Mouse (Mus musculus): Measurements from ENCODE around the gene Map4k5. TPM values are rescaled to one million over a fixed set of nuclear protein-coding genes. Genes with fewer than 3 reads are reported as not detected.

The Map4k5 gene
- total RNA-seq (2021): 10 to 100 TPM; 31.3 to 39.8 TPM
- long read RNA-seq, experiment 1, partial matches to known transcripts: 10 of 22 reads
- long read RNA-seq, experiment 1, other reads (novel, unspliced or antisense): 12 of 22 reads
- long read RNA-seq, experiment 2, partial matches to known transcripts: 1 of 16 reads
- long read RNA-seq, experiment 2, other reads (novel, unspliced or antisense): 15 of 16 reads

GRCm38 (mm10) chr12:69892371-69893251, at the start of gene Map4k5, which contains the start of gene Atl1:
Map4k5 (minus strand) TSS chr12:69893200.
Atl1 (plus strand) TSS chr12:69892614.
- peak; percentile 94 for DNase-seq

DNA sequence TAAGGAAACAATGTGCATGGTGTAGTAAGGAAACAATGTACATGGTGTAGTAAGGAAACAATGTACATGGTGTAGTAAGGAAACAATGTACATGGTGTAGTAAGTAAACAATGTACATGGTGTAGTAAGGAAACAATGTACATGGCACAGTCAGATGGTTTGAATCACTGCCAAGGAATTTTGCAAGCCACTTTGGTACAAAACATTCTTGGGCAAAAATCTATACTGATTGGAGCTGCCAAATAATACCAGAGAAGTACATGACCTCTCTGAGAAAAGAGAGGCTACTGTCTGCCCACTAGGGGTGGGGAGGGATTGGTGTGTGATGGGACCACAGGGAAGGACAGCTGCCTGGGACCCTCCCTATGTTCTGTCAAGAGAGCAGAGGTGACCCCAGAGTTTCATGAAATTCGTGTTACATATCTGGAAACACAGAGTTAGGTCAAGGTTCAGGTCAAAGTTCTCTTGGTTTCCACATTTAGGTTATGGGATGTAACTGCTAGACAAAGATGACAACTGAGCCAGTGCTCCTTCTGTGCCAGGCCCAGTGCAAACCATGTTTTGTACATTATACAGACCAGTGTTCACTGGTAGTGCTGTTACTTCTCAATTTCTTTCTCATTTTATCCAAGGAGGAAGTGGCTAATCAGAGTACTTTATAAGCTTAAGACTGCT, 48.8 kb upstream of the Map4k5 start:
- DNase-seq: no peak

DNA sequence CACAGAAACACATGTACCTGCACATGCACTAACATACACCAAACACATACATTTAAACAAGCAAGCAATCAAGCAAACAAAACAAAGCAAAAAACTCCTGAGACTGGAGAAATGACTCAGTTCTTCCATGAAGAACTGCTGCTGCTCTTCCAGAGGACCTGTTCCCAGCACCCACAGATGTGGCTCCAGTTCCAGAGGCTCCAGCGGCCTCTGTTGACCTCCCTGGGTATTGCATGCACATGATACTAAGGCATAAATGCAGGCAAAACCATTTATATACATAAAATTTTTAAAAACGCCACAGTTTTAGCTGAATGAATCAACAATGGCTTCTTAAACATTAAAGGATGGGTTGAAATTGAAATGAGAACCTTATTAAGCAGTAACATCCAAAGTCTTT, 46.3 kb upstream of the Map4k5 start:
- DNase-seq: no peak

DNA sequence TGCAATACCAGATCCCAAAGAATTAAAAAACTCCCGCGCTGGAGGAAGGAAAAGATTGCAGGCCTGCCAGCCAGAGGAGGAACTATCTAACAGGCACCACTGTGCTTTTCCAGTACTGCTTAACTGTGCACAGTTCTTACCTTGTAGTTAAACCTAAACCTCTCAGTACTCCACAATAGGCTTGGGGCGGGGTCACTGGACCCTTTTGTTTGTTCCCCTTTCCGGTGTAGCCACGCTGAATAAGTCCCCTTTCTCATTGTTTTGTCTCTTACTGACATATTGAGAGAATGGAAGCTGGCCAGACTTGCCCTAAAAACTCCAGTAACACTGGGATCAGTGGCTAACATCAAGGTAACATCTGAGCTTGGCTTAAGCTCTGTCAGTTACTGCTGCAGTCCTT, 44.7 kb upstream of the Map4k5 start:
- no peak for DNase-seq

DNA sequence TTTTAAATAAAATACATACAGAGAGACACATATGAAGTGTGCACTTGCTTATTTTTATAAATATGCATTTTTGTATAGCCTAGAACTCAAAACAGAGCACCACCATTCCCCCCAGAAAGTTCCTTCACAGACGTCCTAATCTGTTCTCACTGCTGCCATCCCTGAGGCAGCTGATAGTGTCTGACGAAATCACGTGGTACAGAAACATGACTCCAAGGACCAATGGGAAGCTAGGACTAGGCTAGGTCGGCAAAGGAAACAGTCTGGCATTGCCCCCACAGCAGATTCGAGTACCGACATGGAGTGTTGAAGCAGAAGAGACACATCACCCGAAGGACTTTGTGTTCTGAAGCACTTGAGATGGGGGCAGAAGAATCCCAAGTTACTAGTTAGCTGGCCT, 33.7 kb upstream of the Map4k5 start:
- DNase-seq: no peak

DNA sequence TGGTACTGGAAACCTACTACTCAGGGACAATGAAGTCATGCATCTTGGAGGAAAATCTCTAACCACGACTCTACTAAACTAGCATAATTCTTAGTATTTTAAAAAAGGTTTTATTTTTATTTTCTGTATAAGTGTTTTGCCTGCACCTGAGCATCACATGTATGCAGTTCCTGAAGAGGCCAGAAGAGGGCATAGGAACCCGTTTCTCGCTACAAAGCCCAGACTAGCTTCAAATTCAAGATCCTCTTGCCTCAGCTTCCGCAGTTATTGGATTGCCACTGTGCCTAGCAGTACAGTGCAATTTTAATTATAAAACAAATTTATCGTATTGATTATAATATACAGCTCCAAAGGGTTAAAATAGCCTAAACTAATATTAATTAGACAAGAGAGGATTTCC, 31.0 kb upstream of the Map4k5 start:
- peak; percentile 35 for DNase-seq

- no peak for DNase-seq
These were observed 30.6 kb upstream of the Map4k5 start for GRCm38 (mm10) chr12:69923603-69924002.

- no peak for DNase-seq
These were observed 30.1 kb upstream of the Map4k5 start for GRCm38 (mm10) chr12:69923128-69923527.

GRCm38 (mm10) chr12:69922099-69922498, 29.1 kb upstream of the Map4k5 start:
- DNase-seq: no peak

DNA sequence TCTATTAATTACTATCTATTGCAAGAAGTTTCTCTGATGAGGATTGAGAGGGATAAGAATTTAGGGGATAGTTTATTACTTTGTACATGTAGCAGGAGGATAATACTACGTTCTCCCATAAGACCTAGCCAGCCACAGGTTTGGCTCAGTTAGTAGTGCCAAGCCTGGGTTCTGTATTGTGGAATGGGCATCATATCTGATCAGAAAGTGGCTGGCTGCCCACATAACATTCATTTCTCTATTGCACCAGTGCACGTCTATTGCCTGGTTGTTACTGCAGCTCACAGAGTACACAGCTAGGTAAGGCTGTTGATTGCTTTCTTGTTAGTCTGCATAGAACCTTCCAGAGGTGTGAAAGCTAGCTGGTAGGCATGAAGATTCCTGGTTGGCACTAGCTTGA, 24.9 kb upstream of the Map4k5 start:
- DNase-seq: no peak

DNA sequence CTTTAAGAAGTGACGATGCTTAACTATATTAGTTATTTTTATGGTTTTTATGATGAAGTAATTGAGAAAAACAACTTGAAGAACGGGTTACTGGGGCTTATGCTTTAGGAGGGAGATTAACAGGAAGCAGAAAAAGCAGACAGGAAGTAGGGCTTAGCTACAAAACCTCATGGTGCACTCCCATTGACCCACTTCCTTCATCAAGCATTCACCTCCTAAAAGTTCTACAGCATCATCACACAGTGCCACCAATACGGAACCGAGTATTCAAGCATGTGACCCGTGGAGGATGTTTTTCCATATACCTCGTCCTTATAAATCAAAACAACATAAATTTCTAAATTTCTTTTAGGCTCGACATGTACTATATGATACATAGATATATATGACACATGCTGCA, 19.7 kb upstream of the Map4k5 start:
- no peak for DNase-seq

- no peak for DNase-seq
These were observed 18.9 kb upstream of the Map4k5 start for GRCm38 (mm10) chr12:69911906-69912305.

DNA sequence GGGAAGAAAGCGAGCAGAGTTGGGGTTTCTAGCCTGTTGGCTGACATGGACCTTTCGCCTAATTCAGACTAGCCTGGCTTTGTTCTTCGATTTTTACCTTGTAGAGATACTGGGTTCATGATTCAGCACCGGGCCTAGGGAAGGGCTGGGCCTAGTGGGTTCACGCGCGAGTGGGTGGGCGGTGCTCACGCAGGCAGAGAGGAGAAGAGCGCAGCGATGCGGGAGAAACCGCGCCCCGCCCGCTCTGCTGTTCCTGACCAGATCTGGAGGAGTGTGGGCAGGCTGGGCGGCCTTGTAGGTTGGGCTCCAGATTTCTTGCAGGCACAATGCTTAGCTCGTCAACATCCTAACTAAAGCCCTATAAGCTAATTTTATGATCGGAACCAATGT, 15.5 kb upstream of the Map4k5 start:
- DNase-seq: no peak

DNA sequence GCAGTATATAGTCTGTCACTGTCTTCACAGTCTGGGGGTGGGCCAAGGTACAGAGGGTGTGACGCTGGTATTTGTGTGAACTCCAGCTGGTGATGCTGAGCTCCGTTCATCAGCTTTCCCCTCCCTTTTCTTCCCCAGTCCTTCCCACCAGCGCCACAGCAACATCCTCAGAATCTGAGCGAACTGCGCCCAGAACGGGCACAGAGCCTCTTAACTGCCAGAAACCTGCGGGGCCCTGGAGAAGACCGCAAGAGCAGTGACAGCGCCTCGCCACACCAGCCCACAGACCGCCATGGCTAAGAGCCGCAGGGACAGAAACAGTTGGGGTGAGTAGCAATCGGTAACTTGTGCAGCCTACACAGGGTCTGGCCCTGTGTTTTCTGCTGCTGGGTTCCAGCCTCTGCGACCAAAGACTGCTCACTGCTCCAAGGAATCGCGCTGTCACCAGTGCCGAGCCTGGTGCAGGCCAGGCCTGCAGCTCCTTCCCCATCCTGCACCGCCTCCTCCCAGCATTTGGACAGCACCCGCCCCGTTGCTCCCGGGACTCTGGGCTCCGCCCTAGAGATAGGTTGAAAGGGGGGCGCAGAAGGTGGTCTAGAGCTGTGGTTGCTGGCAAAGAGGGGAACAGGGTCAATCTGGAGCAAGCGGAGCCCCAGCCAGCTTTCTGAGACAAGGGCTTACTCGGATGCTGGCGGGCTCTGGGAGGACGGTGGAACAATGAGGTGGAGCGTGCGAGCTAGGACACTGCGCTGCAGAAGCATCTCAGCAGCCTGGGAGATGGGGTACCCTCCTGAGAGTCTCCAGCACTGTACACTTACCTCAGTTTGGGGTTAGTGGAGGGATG, 14.9 kb upstream of the Map4k5 start:
- DNase-seq: peak; percentile 59

- no peak for DNase-seq
These were observed 12.0 kb upstream of the Map4k5 start for GRCm38 (mm10) chr12:69904991-69905390.

DNA sequence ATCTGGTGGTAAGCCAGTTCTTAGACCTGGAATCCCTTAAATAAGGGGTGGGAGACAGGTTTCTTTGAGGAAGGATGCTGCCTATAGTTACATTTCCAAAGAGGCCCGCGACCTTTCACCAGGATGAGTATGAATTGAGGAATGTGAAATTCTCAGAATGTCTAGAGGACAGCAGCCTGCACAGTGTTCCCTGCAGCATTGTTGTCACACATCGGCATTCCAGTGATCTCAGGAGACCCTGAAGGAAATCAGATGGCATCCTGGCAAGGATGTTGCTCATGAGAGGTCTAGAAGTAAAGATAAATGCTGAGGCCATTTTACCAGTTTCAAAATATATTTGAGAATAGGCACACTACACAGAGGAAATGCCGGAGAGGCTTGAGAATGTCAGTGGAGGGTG, 5.1 kb upstream of the Map4k5 start:
- no peak for DNase-seq

- no peak for DNase-seq
These were observed 2.0 kb upstream of the Map4k5 start for GRCm38 (mm10) chr12:69895046-69895445.

- no peak for DNase-seq
These were observed 927 bp upstream of the Map4k5 start for GRCm38 (mm10) chr12:69893927-69894326.

DNA sequence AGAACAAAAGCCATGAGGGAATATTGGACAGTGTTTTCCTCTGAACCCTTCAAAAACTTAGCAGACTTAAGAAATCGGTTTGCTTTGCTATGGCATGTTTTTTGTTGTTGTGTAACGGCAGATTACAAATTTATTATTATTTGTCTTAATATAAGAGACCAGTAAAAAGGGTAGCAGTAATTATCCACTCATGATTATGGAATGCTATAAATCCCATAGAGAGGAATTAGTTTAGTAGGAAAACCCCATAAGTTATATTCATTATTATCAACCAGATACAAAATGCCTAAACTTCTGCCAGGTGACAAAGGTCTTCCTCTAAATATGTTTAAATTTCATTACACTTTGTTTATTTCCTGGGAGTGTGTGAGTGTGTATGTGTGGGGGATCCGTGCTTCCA, 1.3 kb downstream of the Map4k5 start:
- no peak for DNase-seq

GRCm38 (mm10) chr12:69890476-69890875, 2.5 kb downstream of the Map4k5 start:
- no peak for DNase-seq

DNA sequence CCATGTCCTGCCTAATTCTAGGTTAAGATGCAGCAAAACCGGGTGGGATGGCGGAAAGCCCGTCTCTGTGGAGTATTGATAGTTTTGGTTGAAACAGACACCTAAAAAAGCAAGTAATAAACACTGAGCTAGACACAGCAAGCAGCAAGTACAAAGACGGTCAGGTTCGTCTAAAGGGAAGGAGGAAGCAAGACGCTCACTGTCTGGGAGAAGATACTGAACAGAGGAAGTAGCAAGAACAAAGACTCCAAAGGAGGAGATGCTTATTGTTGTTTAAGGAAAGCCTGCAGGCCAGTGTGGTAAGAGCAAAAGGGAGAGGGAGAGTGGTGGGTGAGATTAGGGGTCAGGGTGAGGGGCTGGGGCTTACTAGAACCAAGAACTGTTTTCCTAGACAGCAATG, 2.9 kb downstream of the Map4k5 start:
- DNase-seq: no peak

- no peak for DNase-seq
These were observed 4.7 kb downstream of the Map4k5 start for GRCm38 (mm10) chr12:69888345-69888744.
